Mouse (Mus musculus): ENCODE data around the gene Cpsf4l. TPM values are rescaled to one million over a fixed set of nuclear protein-coding genes. Genes with fewer than 3 reads are reported as not detected.

The Cpsf4l gene
- polyA plus RNA-seq, 1 experiment = not detected

- H3K27ac ChIP-seq (replicated peaks; ENCODE audit: low read depth, low read length) = peak overlapping the region; percentile 47; the same call in 1 of the 2 replicates
- H3K4me3 ChIP-seq (ENCODE audit: insufficient read depth, low read depth, low read length) = no peak overlapping the region
- H3K4me1 ChIP-seq (ENCODE audit: control insufficient read depth, insufficient read depth, insufficient read length, low read length) = no peaks in the 10 kb centered on the region
Measured at GRCm38 (mm10) chr11:113697571-113697970, 12.2 kb downstream of the Cpsf4l start.

- H3K27ac ChIP-seq (replicated peaks; ENCODE audit: low read depth, low read length) = no peak overlapping the region
- H3K4me3 ChIP-seq (ENCODE audit: insufficient read depth, low read depth, low read length) = no peak overlapping the region
- no peaks in the 10 kb centered on the region for H3K4me1 ChIP-seq (ENCODE audit: control insufficient read depth, insufficient read depth, insufficient read length, low read length)
Measured at GRCm38 (mm10) chr11:113691851-113692250, 18.0 kb downstream of the Cpsf4l start.

GRCm38 (mm10) chr11:113691318-113691717 lies 18.5 kb downstream of the Cpsf4l start:
- Histone ChIP-seq H3K27ac (replicated peaks; ENCODE audit: low read depth, low read length) (no peak overlapping the region), H3K4me1 (ENCODE audit: control insufficient read depth, insufficient read depth, insufficient read length, low read length) (no peaks in the 10 kb centered on the region), H3K4me3 (ENCODE audit: insufficient read depth, low read depth, low read length) (no peak overlapping the region)

GRCm38 (mm10) chr11:113690506-113690905 lies 19.3 kb downstream of the Cpsf4l start:
- no peak overlapping the region for H3K27ac ChIP-seq (replicated peaks; ENCODE audit: low read depth, low read length)
- no peak overlapping the region for H3K4me3 ChIP-seq (ENCODE audit: insufficient read depth, low read depth, low read length)
- no peaks in the 10 kb centered on the region for H3K4me1 ChIP-seq (ENCODE audit: control insufficient read depth, insufficient read depth, insufficient read length, low read length)

- Histone ChIP-seq H3K4me3 (ENCODE audit: insufficient read depth, low read depth, low read length) (no peak overlapping the region), H3K4me1 (ENCODE audit: control insufficient read depth, insufficient read depth, insufficient read length, low read length) (peaks cover 3% of the 10 kb centered on the region; the same call in 1 of the 2 replicates), H3K27ac (replicated peaks; ENCODE audit: low read depth, low read length) (no peak overlapping the region)
Measured at GRCm38 (mm10) chr11:113687031-113687430, 22.8 kb downstream of the Cpsf4l start.

- H3K27ac ChIP-seq (replicated peaks; ENCODE audit: low read depth, low read length) = no peak overlapping the region
- peak overlapping the region; percentile 88 for H3K4me3 ChIP-seq (ENCODE audit: insufficient read depth, low read depth, low read length)
- H3K4me1 ChIP-seq (ENCODE audit: control insufficient read depth, insufficient read depth, insufficient read length, low read length) = peaks cover 3% of the 10 kb centered on the region; the same call in 1 of the 2 replicates
Measured at GRCm38 (mm10) chr11:113684707-113685426, 24.9 kb downstream of the Cpsf4l start.

GRCm38 (mm10) chr11:113683957-113684706 lies 25.7 kb downstream of the Cpsf4l start, which contains the start of the genes Fam104a and D11Wsu47e:
TSS of gene Fam104a (minus strand) at chr11:113684155.
TSS of gene D11Wsu47e (plus strand) at chr11:113684412.
- Histone ChIP-seq H3K4me1 (ENCODE audit: control insufficient read depth, insufficient read depth, insufficient read length, low read length) (peaks cover 3% of the 10 kb centered on the region; the same call in 1 of the 2 replicates), H3K4me3 (ENCODE audit: insufficient read depth, low read depth, low read length) (peak within 1 kb of the TSS; percentile 92), H3K27ac (replicated peaks; ENCODE audit: low read depth, low read length) (peak within 1 kb of the TSS; percentile 89)

- peak overlapping the region; percentile 75 for H3K27ac ChIP-seq (replicated peaks; ENCODE audit: low read depth, low read length)
- H3K4me3 ChIP-seq (ENCODE audit: insufficient read depth, low read depth, low read length) = peak overlapping the region; percentile 92
- peaks cover 3% of the 10 kb centered on the region; the same call in 1 of the 2 replicates for H3K4me1 ChIP-seq (ENCODE audit: control insufficient read depth, insufficient read depth, insufficient read length, low read length)
Measured at GRCm38 (mm10) chr11:113683627-113683956, 26.2 kb downstream of the Cpsf4l start.

GRCm38 (mm10) chr11:113682897-113683626 lies 26.8 kb downstream of the Cpsf4l start:
- H3K4me3 ChIP-seq (ENCODE audit: insufficient read depth, low read depth, low read length) = peak overlapping the region; percentile 92
- H3K27ac ChIP-seq (replicated peaks; ENCODE audit: low read depth, low read length) = peak overlapping the region; percentile 75
- peaks cover 5% of the 10 kb centered on the region; the same call in 1 of the 2 replicates for H3K4me1 ChIP-seq (ENCODE audit: control insufficient read depth, insufficient read depth, insufficient read length, low read length)

GRCm38 (mm10) chr11:113681979-113682378 lies 27.8 kb downstream of the Cpsf4l start:
- peaks cover 5% of the 10 kb centered on the region; the same call in 1 of the 2 replicates for H3K4me1 ChIP-seq (ENCODE audit: control insufficient read depth, insufficient read depth, insufficient read length, low read length)
- no peak overlapping the region for H3K4me3 ChIP-seq (ENCODE audit: insufficient read depth, low read depth, low read length)
- no peak overlapping the region for H3K27ac ChIP-seq (replicated peaks; ENCODE audit: low read depth, low read length)

GRCm38 (mm10) chr11:113680954-113681353 lies 28.9 kb downstream of the Cpsf4l start:
- no peak overlapping the region for H3K27ac ChIP-seq (replicated peaks; ENCODE audit: low read depth, low read length)
- peaks cover 5% of the 10 kb centered on the region; the same call in 1 of the 2 replicates for H3K4me1 ChIP-seq (ENCODE audit: control insufficient read depth, insufficient read depth, insufficient read length, low read length)
- H3K4me3 ChIP-seq (ENCODE audit: insufficient read depth, low read depth, low read length) = no peak overlapping the region

- Histone ChIP-seq H3K27ac (replicated peaks; ENCODE audit: low read depth, low read length) (no peak overlapping the region), H3K4me3 (ENCODE audit: insufficient read depth, low read depth, low read length) (no peak overlapping the region)
Measured at GRCm38 (mm10) chr11:113678373-113678772, 31.4 kb downstream of the Cpsf4l start.

GRCm38 (mm10) chr11:113677378-113677777 lies 32.4 kb downstream of the Cpsf4l start:
- Histone ChIP-seq H3K4me1 (ENCODE audit: control insufficient read depth, insufficient read depth, insufficient read length, low read length) (peaks cover 2% of the 10 kb centered on the region; the same call in 1 of the 2 replicates), H3K4me3 (ENCODE audit: insufficient read depth, low read depth, low read length) (no peak overlapping the region), H3K27ac (replicated peaks; ENCODE audit: low read depth, low read length) (no peak overlapping the region)

More at GRCm38 (mm10) chr11:113678373-113678772, 31.4 kb downstream of the Cpsf4l start:
- H3K4me1 ChIP-seq (ENCODE audit: control insufficient read depth, insufficient read depth, insufficient read length, low read length) = peaks cover 2% of the 10 kb centered on the region; the same call in 1 of the 2 replicates

GRCm38 (mm10) chr11:113676847-113677246 lies 33.0 kb downstream of the Cpsf4l start:
- no peak overlapping the region for H3K27ac ChIP-seq (replicated peaks; ENCODE audit: low read depth, low read length)
- no peak overlapping the region for H3K4me3 ChIP-seq (ENCODE audit: insufficient read depth, low read depth, low read length)
- peaks cover 2% of the 10 kb centered on the region; the same call in 1 of the 2 replicates for H3K4me1 ChIP-seq (ENCODE audit: control insufficient read depth, insufficient read depth, insufficient read length, low read length)

- Histone ChIP-seq H3K4me1 (ENCODE audit: control insufficient read depth, insufficient read depth, insufficient read length, low read length) (peaks cover 2% of the 10 kb centered on the region; the same call in 1 of the 2 replicates), H3K27ac (replicated peaks; ENCODE audit: low read depth, low read length) (no peak overlapping the region), H3K4me3 (ENCODE audit: insufficient read depth, low read depth, low read length) (no peak overlapping the region)
Measured at GRCm38 (mm10) chr11:113674595-113674994, 35.2 kb downstream of the Cpsf4l start.
